Mouse (Mus musculus) heart, adult 2 months (tissue): ENCODE data around the gene Tktl1.

Experiments
- CTCF ChIP-seq: fragments of 200-600 bp; IDR thresholded peaks from 2 replicates; pipeline ENCODE4 v1.8.1; 2022; ENCODE audit warnings: antibody characterized with exemption, mild to moderate bottlenecking, moderate library complexity
- EP300 ChIP-seq: fragments of 200-500 bp; IDR thresholded peaks from 2 replicates; pipeline ENCODE4 v1.6.1; 2011; ENCODE audit warnings: low read depth, low read length, control low read depth; ENCODE audit not compliant: insufficient read depth
- POLR2A ChIP-seq: fragments of 200-500 bp; IDR thresholded peaks from 2 replicates; pipeline ENCODE4 v1.6.1; 2011; ENCODE audit warnings: mild to moderate bottlenecking, low read depth, low read length, control low read depth; ENCODE audit not compliant: insufficient read depth

DNA sequence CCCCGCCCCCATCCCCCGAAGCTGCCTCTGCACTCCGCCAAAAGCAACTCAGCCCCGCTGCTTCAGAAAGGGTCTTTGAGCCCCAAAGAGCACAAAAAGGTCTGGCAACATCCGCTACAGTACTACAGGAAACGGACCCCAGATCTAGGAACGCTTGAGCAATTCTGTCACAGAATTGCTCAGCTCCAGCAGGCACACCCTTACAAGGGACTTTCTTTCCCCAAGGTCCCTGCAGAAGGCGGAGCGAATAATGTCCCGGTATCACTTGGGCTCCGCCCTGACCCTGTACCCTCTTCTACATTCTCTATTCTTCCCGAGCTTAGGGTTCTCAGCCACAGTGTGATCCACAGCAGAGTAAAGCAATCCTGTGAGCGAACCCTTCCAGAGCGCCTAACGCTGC lies 69.6 kb downstream of the Tktl1 start:
- TF ChIP-seq CTCF (no peak), POLR2A (no peak), EP300 (no peak)
